Mouse (Mus musculus): ENCODE results near the gene Wdr1. TPM values are rescaled to one million over a fixed set of nuclear protein-coding genes. Genes with fewer than 3 reads are reported as not detected.

The Wdr1 gene
- polyA plus RNA-seq, 1 experiment from 2014 or later: 173 TPM

- Histone ChIP-seq H3K4me3 (ENCODE audit: low read depth, low read length) (no peak overlapping the region), H3K4me1 (replicated peaks; ENCODE audit: control insufficient read depth, insufficient read depth, low read length) (no peaks in the 10 kb centered on the region), H3K9ac (ENCODE audit: low read depth, low read length) (no peak overlapping the region), H3K27me3 (replicated peaks; ENCODE audit: control insufficient read depth, insufficient read depth, low read length) (no peaks in the 10 kb centered on the region), H3K27ac (ENCODE audit: low read depth, low read length) (no peak overlapping the region), H3K36me3 (ENCODE audit: control insufficient read depth, insufficient read depth) (peaks cover 97% of the 10 kb centered on the region), H3K9me3 (ENCODE audit: control insufficient read depth) (no peaks in the 10 kb centered on the region), H3K4me2 (replicated peaks; ENCODE audit: low read depth) (no peak overlapping the region)
- no peak for TF ChIP-seq CTCF (IDR thresholded peaks at IDR 0.05; ENCODE audit: low read depth)
- no peak for ATAC-seq
- WGBS: 85% methylated on average over 4 of the region's 4 CpGs
These were observed 30.9 kb downstream of the Wdr1 start for GRCm38 (mm10) chr5:38532084-38532483.

- H3K4me3 ChIP-seq (ENCODE audit: low read depth, low read length): no peak overlapping the region
- no peaks in the 10 kb centered on the region for H3K27me3 ChIP-seq (replicated peaks; ENCODE audit: control insufficient read depth, insufficient read depth, low read length)
- TF ChIP-seq CTCF (IDR thresholded peaks at IDR 0.05; ENCODE audit: low read depth): peak; percentile 75
- no peak for ATAC-seq
- peaks cover 92% of the 10 kb centered on the region for H3K36me3 ChIP-seq (ENCODE audit: control insufficient read depth, insufficient read depth)
- H3K9me3 ChIP-seq (ENCODE audit: control insufficient read depth): no peaks in the 10 kb centered on the region
- no peak overlapping the region for H3K27ac ChIP-seq (ENCODE audit: low read depth, low read length)
- no peak overlapping the region for H3K4me2 ChIP-seq (replicated peaks; ENCODE audit: low read depth)
- H3K9ac ChIP-seq (ENCODE audit: low read depth, low read length): no peak overlapping the region
- 78% methylated on average over 6 of the region's 6 CpGs for WGBS
- H3K4me1 ChIP-seq (replicated peaks; ENCODE audit: control insufficient read depth, insufficient read depth, low read length): no peaks in the 10 kb centered on the region
These were observed 33.1 kb downstream of the Wdr1 start for GRCm38 (mm10) chr5:38529724-38530428.

GRCm38 (mm10) chr5:38522977-38523376, 40.0 kb downstream of the Wdr1 start:
- TF ChIP-seq CTCF (IDR thresholded peaks at IDR 0.05; ENCODE audit: low read depth): no peak
- no peak for ATAC-seq

GRCm38 (mm10) chr5:38520838-38521237, 42.2 kb downstream of the Wdr1 start:
- no peak for ATAC-seq
- Histone ChIP-seq H3K27me3 (replicated peaks; ENCODE audit: control insufficient read depth, insufficient read depth, low read length) (no peaks in the 10 kb centered on the region), H3K4me1 (replicated peaks; ENCODE audit: control insufficient read depth, insufficient read depth, low read length) (no peaks in the 10 kb centered on the region), H3K4me3 (ENCODE audit: low read depth, low read length) (no peak overlapping the region), H3K27ac (ENCODE audit: low read depth, low read length) (no peak overlapping the region), H3K9me3 (ENCODE audit: control insufficient read depth) (no peaks in the 10 kb centered on the region), H3K36me3 (ENCODE audit: control insufficient read depth, insufficient read depth) (peaks cover 14% of the 10 kb centered on the region), H3K9ac (ENCODE audit: low read depth, low read length) (no peak overlapping the region), H3K4me2 (replicated peaks; ENCODE audit: low read depth) (no peak overlapping the region)
- TF ChIP-seq CTCF (IDR thresholded peaks at IDR 0.05; ENCODE audit: low read depth): no peak
- WGBS: 57% methylated on average over 1 of the region's 1 CpGs

More at GRCm38 (mm10) chr5:38522977-38523376, 40.0 kb downstream of the Wdr1 start:
- H3K9me3 ChIP-seq (ENCODE audit: control insufficient read depth): no peaks in the 10 kb centered on the region
- H3K9ac ChIP-seq (ENCODE audit: low read depth, low read length): no peak overlapping the region
- H3K4me3 ChIP-seq (ENCODE audit: low read depth, low read length): no peak overlapping the region
- 94% methylated on average over 5 of the region's 5 CpGs for WGBS
- peaks cover 34% of the 10 kb centered on the region for H3K36me3 ChIP-seq (ENCODE audit: control insufficient read depth, insufficient read depth)
- H3K27me3 ChIP-seq (replicated peaks; ENCODE audit: control insufficient read depth, insufficient read depth, low read length): no peaks in the 10 kb centered on the region
- H3K27ac ChIP-seq (ENCODE audit: low read depth, low read length): no peak overlapping the region
- no peak overlapping the region for H3K4me2 ChIP-seq (replicated peaks; ENCODE audit: low read depth)
- H3K4me1 ChIP-seq (replicated peaks; ENCODE audit: control insufficient read depth, insufficient read depth, low read length): no peaks in the 10 kb centered on the region

- TF ChIP-seq CTCF (IDR thresholded peaks at IDR 0.05; ENCODE audit: low read depth): peak; percentile 73
- WGBS: 53% methylated on average over 6 of the region's 6 CpGs
These were observed 46.8 kb downstream of the Wdr1 start for GRCm38 (mm10) chr5:38516267-38516666.

GRCm38 (mm10) chr5:38512991-38513390, 50.0 kb downstream of the Wdr1 start:
- Histone ChIP-seq H3K9me3 (ENCODE audit: control insufficient read depth) (no peaks in the 10 kb centered on the region), H3K4me3 (ENCODE audit: low read depth, low read length) (no peak overlapping the region), H3K9ac (ENCODE audit: low read depth, low read length) (no peak overlapping the region), H3K36me3 (ENCODE audit: control insufficient read depth, insufficient read depth) (no peaks in the 10 kb centered on the region), H3K4me1 (replicated peaks; ENCODE audit: control insufficient read depth, insufficient read depth, low read length) (no peaks in the 10 kb centered on the region; the same call in 1 of the 2 replicates), H3K4me2 (replicated peaks; ENCODE audit: low read depth) (no peak overlapping the region), H3K27me3 (replicated peaks; ENCODE audit: control insufficient read depth, insufficient read depth, low read length) (no peaks in the 10 kb centered on the region), H3K27ac (ENCODE audit: low read depth, low read length) (no peak overlapping the region)
- WGBS: 28% methylated on average over 2 of the region's 2 CpGs
- ATAC-seq: no peak
- no peak for TF ChIP-seq CTCF (IDR thresholded peaks at IDR 0.05; ENCODE audit: low read depth)

More at GRCm38 (mm10) chr5:38516267-38516666, 46.8 kb downstream of the Wdr1 start:
- Histone ChIP-seq H3K36me3 (ENCODE audit: control insufficient read depth, insufficient read depth) (no peaks in the 10 kb centered on the region; the same call in 1 of the 2 replicates), H3K4me1 (replicated peaks; ENCODE audit: control insufficient read depth, insufficient read depth, low read length) (no peaks in the 10 kb centered on the region; the same call in 1 of the 2 replicates), H3K27ac (ENCODE audit: low read depth, low read length) (no peak overlapping the region), H3K4me2 (replicated peaks; ENCODE audit: low read depth) (no peak overlapping the region), H3K9me3 (ENCODE audit: control insufficient read depth) (no peaks in the 10 kb centered on the region), H3K9ac (ENCODE audit: low read depth, low read length) (no peak overlapping the region), H3K4me3 (ENCODE audit: low read depth, low read length) (no peak overlapping the region), H3K27me3 (replicated peaks; ENCODE audit: control insufficient read depth, insufficient read depth, low read length) (no peaks in the 10 kb centered on the region)
- 0 out of 2 replicates have a peak, but pooled peaks have one; percentile 22 for ATAC-seq
